Mouse (Mus musculus): Measurements from ENCODE around the gene Slc5a12. TPM values are rescaled to one million over a fixed set of nuclear protein-coding genes. Genes with fewer than 3 reads are reported as not detected.
A peak's percentile ranks its signal among the peaks of the same experiment; 100 is the strongest.

The Slc5a12 gene
- total RNA-seq (2021): not detected

GRCm38 (mm10) chr2:110596932-110597331, at the start of gene Slc5a12:
TSS of gene Slc5a12 (plus strand) at chr2:110597298.
- DNase-seq (ENCODE audit: extremely low spot score in 1 of 2, low spot score in 1 of 2): no peak

GRCm38 (mm10) chr2:110556098-110556497, 41.0 kb upstream of the Slc5a12 start:
- DNase-seq (ENCODE audit: extremely low spot score in 1 of 2, low spot score in 1 of 2): no peak

GRCm38 (mm10) chr2:110562621-110563020, 34.5 kb upstream of the Slc5a12 start:
- DNase-seq (ENCODE audit: extremely low spot score in 1 of 2, low spot score in 1 of 2): no peak

DNA sequence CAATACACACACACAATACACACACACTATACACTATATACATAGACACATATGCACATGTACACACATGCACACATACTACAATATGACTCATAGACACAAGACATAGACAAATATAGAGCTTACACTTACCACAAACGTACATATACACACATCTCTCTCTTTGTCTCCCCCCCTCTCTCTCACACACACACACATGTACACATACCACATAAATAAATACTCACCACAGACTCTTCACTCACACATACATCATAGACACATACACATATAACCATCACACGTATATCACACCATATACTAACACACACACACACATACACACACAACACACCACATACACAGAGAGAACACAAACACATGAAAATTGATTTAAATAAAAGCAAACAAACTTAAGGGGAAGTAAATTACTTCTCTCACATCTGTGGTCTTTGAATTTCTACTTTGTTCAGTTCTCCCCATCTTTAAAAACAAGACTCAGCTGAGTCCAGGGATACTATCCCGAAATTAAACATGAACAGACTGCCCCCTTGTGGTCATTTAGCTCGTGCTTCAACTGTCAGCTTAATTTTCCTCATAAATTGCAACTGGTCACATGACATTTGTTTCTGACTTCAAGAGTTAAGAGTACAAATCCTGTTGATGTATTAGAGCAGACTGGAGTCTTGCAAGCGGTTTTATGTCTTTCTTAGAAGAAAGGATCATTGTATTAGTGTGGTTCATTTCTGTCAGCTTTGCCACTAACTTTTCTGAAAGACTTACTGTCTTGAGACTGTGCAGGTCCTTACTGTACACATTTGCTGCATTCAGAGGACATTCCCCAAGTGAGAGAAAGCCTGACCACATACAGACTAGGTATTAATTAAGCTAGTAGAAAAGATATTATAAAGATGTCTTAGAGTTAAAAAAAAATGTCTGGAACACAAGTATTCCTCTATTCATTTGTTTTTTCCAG, 32.1 kb upstream of the Slc5a12 start:
- peak; percentile 17 to 72 for DNase-seq (ENCODE audit: extremely low spot score in 1 of 2, low spot score in 1 of 2)

DNA sequence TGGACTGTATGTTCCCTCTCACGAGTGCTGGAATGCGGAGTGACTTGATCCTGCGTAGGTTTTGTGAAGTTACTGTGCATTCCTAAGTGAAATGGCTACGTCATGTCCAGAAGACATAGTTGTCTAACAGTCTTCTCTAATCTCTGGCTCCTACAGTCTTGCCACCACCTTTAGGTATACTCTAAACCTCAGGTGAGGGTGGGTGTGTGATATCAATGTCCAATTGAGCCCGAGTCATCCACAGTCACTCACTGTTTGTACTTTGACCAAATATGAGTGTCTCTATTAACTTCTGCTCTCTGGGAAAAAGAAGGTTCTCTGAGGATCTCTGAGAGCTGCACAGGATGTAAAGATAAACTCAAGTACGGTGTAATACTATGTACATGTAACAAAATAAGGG, 10.4 kb upstream of the Slc5a12 start:
- DNase-seq (ENCODE audit: extremely low spot score in 1 of 2, low spot score in 1 of 2): no peak

- no peak for DNase-seq (ENCODE audit: extremely low spot score in 1 of 2, low spot score in 1 of 2)
Measured at GRCm38 (mm10) chr2:110590007-110590406, 7.1 kb upstream of the Slc5a12 start.

DNA sequence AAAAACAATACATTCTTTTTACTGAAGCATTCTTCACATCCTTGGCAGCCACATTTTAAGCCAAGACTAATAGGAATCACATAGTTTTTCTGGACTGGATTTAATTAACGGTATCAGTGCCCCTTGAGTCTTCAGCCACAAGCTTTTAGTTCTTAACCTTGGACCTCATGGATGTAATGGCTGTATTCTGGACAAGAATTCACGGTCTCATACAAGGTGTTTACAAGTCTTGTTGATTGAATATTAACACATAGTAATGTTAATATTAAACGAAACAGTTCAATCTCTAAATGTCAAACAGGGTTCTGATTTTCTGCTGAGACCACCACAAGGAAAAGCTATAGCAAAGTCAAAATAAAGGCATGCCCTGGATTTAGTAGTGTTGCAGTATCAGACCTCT, 4.8 kb upstream of the Slc5a12 start:
- DNase-seq (ENCODE audit: extremely low spot score in 1 of 2, low spot score in 1 of 2): no peak

- DNase-seq (ENCODE audit: extremely low spot score in 1 of 2, low spot score in 1 of 2): no peak
Measured at GRCm38 (mm10) chr2:110644358-110644757, 47.3 kb downstream of the Slc5a12 start.

DNA sequence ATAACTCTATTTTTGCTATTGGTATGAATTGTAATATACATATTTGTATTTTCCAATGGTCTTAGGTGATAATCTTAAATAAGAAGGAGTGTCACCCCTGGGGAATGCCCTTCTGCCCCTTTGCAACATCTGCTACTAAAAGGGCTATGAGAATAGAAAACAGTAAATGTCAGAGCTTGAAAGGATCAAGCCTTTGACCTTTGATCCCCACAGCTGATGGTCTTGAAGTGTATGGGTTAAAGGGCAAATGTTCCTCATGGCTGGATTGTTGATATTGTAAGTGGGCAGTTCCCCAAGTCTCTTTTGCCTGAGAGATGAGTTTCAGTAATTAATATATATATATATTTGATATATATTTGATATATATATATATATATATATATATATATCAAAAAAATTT, 47.7 kb downstream of the Slc5a12 start:
- no peak for DNase-seq (ENCODE audit: extremely low spot score in 1 of 2, low spot score in 1 of 2)

GRCm38 (mm10) chr2:110663329-110663728, 66.2 kb downstream of the Slc5a12 start:
- DNase-seq (ENCODE audit: extremely low spot score in 1 of 2, low spot score in 1 of 2): no peak

GRCm38 (mm10) chr2:110671071-110671624, 74.0 kb downstream of the Slc5a12 start:
- DNase-seq (ENCODE audit: extremely low spot score in 1 of 2, low spot score in 1 of 2): no peak

Other genes starting within 250 kb of the Slc5a12 start
- gene Fibin, start 234.1 kb upstream of the Slc5a12 start, total RNA-seq (2021): 1 to 10 TPM; 1.6 to 3.7 TPM
- gene Muc15, start 124.0 kb downstream of the Slc5a12 start, total RNA-seq (2021): not detected

All from layer of hippocampus, postnatal 25 days (tissue).